Mouse (Mus musculus) lung, adult 2 months (tissue): ENCODE data around the gene Cisd2. TPM values are rescaled to one million over a fixed set of nuclear protein-coding genes. Genes with fewer than 3 reads are reported as not detected.

Source experiments
- DNase-seq: peaks from one replicate; pipeline ENCODE4 v3.0.0; 2022
- H3K4me1 ChIP-seq: fragments of 200-500 bp; 2 replicates; pipeline ENCODE4 v1.6.1; 2011; ENCODE audit warnings: low read length; ENCODE audit not compliant: control insufficient read depth, insufficient read depth
- H3K4me3 ChIP-seq: fragments of 200-500 bp; replicated peaks from 2 replicates; pipeline ENCODE3; 2011; ENCODE audit warnings: low read depth, mild to moderate bottlenecking, control low read depth, low read length; ENCODE audit errors: extremely low read depth
- CTCF ChIP-seq: fragments of 200-500 bp; IDR thresholded peaks from 2 replicates; pipeline ENCODE4 v1.5.1; 2011; ENCODE audit warnings: mild to moderate bottlenecking, low read length, control low read depth; ENCODE audit not compliant: insufficient read depth
- POLR2A ChIP-seq: fragments of 200-500 bp; IDR thresholded peaks from 2 replicates; pipeline ENCODE4 v1.6.1; 2011; ENCODE audit warnings: low read depth, mild to moderate bottlenecking, control low read depth, low read length, borderline replicate concordance; ENCODE audit errors: extremely low read depth
- WGBS: fragments of 180-500 bp; shearing (Covaris S2); methylation state at CpG from one replicate; pipeline ENCODE4 v1.1.7; 2018; 5-methylcytosine and 5-hydroxymethylcytosine counted together
- polyA plus RNA-seq: library from polyadenylated mRNA; depleted of rRNA; stranded (reverse); fragments of >200 nt; gene quantifications from 2 replicates; pipeline ENCODE4 v1.2.3, GENCODE M21; 2012

The Cisd2 gene
- polyA plus RNA-seq, 1 experiment: 14.1 TPM

DNA sequence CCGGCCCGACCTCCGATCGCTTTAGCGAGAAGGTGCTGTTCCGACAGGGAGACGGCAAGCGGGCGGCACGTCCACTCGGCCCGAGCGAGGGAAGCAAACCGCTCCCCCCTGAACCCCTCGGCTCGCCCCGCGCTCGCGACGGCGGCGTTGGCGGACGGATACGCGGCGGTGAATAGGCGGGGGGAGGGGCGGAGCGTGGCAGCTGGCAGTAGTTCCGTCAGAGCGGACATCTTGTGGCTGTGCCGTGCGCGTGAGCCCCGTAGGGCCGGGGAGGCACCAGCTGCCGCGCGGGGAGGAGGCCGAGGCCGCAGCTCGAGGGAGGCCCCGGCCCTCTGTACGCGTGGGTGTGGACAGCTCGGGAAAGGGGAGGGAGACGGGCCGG, 14.8 kb upstream of the Cisd2 start:
- H3K4me3 ChIP-seq: peak overlapping the region; percentile 98
- peak; percentile 97 for DNase-seq
- TF ChIP-seq POLR2A (peak; percentile 80; the same call in 1 of the 2 replicates), CTCF (no peak)
- H3K4me1 ChIP-seq: peaks cover 7% of the 10 kb centered on the region
- WGBS: under 1% methylated on average over 50 of the region's 50 CpGs

DNA sequence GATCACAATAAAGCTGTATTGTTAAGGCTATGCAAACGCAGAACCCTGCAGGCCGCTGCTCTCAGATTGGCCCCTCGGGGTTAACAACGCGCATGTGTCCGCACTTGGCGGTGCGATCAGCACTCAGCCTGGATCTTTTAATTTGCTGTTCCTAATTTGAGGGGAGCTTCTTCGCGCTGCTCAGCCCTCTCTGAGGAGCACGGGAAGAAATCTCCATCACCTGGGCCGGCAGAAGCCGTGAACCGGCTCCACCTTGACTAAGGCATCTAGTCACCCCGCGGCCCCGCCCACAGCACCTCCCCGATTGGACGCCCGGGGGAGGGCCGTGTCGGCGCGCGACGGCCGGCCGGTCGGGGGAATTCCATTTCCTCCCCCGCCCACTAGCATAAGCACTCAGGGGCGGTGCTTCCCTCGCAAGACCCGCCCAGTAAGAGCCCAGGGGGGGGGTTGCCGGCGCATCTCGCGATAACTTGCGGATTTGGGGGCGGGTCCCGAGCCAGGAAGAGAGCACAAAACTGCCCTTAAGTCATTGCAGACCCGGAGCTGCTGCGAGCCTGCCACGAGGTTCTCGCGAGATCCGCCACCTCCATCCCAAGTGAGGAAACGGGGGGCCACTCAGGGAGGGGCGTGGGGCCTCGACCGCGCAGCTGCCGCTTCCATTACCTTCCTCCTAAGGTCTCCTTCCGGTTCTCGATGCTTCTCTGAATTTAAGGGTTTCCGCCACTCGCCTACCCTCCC, 14.2 kb upstream of the Cisd2 start, which contains the start of gene Ube2d3:
Ube2d3 (plus strand) TSS at position 392 of the 738 bp plus-strand sequence.
- TF ChIP-seq CTCF (no peak), POLR2A (peak; percentile 58; the same call in 1 of the 2 replicates)
- under 1% methylated on average over 56 of the region's 56 CpGs for WGBS

DNA sequence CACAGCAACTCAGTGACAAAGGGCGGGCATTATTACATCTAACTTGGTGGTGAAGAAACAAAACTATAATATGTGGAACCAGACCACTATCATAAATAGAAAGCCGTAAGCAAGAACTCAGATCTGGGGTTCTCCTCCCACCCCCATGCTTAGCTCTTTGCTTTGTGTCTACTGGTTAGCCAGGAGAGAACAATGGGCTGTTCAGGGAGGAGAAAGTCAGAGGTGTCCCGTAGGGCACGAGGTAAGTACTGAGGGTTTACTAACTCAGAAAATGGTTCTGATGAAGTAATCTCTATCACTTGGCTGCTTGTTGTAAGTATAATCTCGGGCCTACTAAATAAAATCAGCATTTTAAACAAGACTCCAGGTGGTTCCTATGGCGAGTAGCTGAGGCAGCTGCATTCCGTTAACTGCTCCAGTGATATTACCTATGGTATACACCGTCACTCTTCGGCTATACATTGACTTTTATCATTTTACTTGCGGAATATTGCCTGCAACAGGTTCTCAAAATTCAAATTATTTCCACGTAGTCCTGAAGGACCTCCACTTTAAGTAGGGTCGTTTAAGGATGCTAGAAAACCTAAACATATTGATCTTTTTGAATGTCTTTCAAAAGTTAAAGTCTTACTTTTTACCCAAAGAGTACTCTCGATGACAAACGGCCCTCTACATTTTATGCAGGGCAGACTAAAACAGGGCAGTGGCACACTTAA, 13.3 kb upstream of the Cisd2 start:
- no peak for TF ChIP-seq POLR2A
- TF ChIP-seq CTCF: no peak
- no peak for DNase-seq
- WGBS: 56% methylated on average over 14 of the region's 14 CpGs
- H3K4me3 ChIP-seq: no peak overlapping the region
- H3K4me1 ChIP-seq: peaks cover 3% of the 10 kb centered on the region; the same call in 1 of the 2 replicates

More for the DNA sequence above, 14.2 kb upstream of the Cisd2 start, which contains the start of gene Ube2d3:
- H3K4me3 ChIP-seq: peak within 1 kb of the TSS; percentile 98
- peak; percentile 99 for DNase-seq
- peaks cover 3% of the 10 kb centered on the region; the same call in 1 of the 2 replicates for H3K4me1 ChIP-seq

DNA sequence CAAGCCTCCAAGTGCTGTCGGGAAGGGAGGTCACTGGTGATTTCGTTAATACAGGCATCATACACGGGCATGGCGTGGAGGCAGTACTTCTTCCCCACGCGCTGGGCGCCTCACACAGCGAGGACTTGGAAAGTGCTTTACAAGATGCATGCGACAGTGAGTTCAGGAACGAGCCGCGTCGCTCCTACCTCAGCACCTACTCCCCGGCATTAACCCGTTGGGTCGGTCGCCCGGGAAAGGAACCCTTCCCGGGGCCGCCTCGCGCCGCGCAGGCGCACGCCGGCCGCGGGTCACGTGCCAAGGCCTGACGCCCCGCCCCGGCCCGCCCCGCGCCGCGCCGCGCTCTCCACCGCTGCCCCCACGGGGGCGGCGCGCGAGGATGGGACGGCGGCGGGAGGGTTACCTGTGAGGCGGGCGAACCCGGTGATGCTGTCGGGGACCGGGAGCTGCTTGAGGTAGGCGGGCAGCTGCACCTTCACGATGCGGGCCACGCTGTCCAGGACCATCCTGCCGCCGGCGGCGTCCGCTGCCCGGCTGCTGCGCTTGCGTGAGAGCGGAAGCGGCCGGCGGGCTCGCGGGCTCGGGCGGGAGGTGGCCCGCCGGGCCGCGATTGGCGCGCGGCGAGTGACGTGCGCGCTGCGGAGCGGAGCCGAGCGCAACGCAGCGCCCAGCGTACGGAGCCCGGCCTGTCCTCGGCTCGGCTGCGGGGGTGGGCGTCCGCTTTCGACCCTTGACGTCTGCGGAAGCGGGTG, 693 bp downstream of the Cisd2 start:
- DNase-seq: peak; percentile 90
- TF ChIP-seq POLR2A (peak; percentile 93; the same call in 1 of the 2 replicates), CTCF (no peak)
- Histone ChIP-seq H3K4me3 (peak overlapping the region; percentile 94), H3K4me1 (peaks cover 3% of the 10 kb centered on the region; the same call in 1 of the 2 replicates)
- WGBS: under 1% methylated on average over 103 of the region's 103 CpGs

DNA sequence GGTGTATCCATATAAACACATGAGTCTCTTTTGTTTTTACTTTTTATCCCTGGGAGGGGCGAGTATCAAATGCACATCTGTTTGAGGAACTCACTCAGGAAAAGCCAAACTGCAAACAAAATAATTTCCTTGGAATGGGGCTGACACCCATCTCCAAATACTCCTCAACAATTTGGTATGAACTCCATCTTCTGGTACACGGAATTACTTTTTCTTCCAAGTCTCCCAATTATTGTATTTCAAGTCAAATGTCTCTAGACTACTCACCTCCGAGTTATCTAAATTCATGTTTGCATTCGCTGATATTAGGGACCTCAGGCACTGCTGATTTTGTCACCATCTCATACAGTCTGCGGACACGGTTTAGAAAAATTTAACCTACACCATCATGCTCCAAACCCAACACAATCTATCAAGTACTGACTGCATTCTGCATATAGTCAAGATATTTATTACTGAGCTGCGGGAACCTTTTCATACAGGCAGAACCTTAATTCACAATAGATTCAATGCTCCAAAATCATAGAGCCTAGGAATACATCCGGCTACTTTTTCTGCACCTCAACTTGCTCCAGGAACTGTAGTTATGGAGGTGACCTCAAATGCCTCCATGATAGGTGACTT, 1.4 kb downstream of the Cisd2 start:
- TF ChIP-seq CTCF (no peak), POLR2A (no peak)
- Histone ChIP-seq H3K4me3 (peak overlapping the region; percentile 94), H3K4me1 (peaks cover 3% of the 10 kb centered on the region; the same call in 1 of the 2 replicates)
- DNase-seq: no peak
- WGBS: 10% methylated on average over 8 of the region's 8 CpGs

DNA sequence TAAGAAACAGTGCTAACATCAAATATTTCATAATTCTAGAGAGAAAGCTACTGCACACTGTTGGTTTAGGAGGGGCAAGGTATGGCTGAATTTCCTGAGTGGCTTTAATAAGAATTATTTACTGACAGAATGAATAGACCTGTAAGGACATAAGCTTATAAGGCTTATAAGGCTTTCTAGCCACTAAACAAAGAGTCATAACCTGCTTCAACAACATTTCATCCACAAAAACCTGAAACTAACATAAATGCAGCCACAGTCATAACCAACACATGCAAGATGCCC, 2.5 kb downstream of the Cisd2 start:
- DNase-seq: no peak
- TF ChIP-seq POLR2A (no peak), CTCF (no peak)

DNA sequence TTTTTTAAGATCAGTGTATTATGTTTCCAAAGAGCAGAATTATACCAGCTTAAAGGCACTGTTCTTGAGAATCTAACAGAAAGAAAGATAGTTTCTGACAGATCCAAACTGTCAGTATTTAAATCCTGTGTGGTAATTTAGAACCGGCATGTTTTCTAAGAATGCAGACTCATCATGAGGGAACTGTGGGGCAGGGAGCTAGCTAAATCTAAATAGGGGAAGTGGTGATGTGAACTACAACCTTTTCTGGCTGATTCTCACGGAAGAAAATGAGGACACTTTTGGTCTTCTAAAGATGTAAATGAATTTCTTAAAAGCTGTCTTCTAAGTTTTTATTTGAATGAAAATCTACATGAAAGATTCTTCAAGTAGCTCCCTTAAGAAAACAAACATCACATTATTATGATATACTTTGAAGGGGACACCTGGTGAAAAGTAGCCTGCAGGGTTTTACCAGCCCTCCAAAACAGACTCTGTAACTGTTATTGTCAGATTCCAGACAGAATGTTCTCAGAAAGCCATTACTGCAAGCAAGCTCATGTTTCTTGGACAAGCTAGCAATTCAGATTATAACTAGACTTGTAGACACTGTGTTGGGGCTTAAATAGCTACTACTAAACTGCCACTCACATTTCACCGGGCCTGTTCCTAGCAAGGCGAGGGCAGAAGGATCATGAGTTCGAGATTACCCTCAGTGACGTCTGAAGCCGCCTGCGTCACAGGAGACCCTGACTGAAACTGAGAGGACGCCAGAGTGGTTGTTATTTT, 3.0 kb downstream of the Cisd2 start:
- peaks cover 3% of the 10 kb centered on the region; the same call in 1 of the 2 replicates for H3K4me1 ChIP-seq
- H3K4me3 ChIP-seq: no peak overlapping the region
- TF ChIP-seq POLR2A: no peak
- TF ChIP-seq CTCF: no peak
- DNase-seq: no peak
- WGBS: 79% methylated on average over 9 of the region's 9 CpGs

More for the DNA sequence above, 2.5 kb downstream of the Cisd2 start:
- Histone ChIP-seq H3K4me1 (peaks cover 3% of the 10 kb centered on the region; the same call in 1 of the 2 replicates), H3K4me3 (no peak overlapping the region)

DNA sequence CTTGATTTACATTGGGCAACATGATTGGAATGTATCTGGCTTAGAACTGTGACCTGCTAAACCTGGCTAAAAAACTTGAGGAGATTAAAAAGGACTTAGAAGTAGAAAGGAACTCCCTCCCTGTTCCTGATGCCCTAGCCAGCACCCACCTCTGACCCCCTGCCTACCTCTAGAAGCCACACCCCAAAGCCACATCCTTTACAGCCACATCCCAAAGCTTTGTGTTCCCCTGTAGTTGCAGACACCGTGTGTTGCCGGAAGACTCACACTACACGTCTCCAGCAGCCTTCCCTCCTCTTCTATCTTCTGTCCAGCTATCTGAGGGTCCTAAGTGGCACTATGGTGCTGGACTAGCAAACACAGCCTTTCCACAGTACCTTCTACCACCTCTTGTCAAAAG, 5.9 kb downstream of the Cisd2 start:
- WGBS: 64% methylated on average over 3 of the region's 3 CpGs
- DNase-seq: no peak
- Histone ChIP-seq H3K4me1 (no peaks in the 10 kb centered on the region; the same call in 1 of the 2 replicates), H3K4me3 (no peak overlapping the region)
- TF ChIP-seq CTCF (no peak), POLR2A (no peak)

DNA sequence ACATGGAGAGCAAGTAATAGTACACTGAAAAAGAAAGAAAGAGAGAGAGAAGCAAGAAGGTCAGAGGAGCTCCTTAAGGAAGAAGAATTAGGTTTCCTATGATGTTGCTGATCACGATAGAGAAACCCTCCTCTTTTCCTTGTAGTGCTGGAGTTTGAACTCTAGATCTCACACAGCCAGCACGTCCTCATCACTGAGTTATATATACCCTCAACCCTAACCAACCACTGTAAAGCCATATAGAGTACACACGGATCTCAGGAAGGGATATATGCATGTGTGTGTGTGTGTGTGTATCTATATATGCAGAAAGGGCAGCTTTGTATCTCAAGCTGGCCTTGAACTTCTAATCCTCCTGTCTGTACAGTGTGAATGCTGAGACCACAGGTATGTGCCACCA, 6.5 kb downstream of the Cisd2 start:
- Histone ChIP-seq H3K4me1 (no peaks in the 10 kb centered on the region; the same call in 1 of the 2 replicates), H3K4me3 (no peak overlapping the region)
- no peak for TF ChIP-seq POLR2A
- no peak for TF ChIP-seq CTCF
- 73% methylated on average over 3 of the region's 3 CpGs for WGBS
- DNase-seq: no peak
